24 mouse cellular contexts compared by ENCODE assay signal in genomic region chr8:47866568-47866967, GRCm38 (mm10). TPM values are rescaled to one million over a fixed set of nuclear protein-coding genes. Genes with fewer than 3 reads are reported as not detected.
DNase-seq lines count a peak whose midpoint lies in the region; ATAC-seq and TF ChIP-seq lines count a peak whose summit lies in the region.
"Had no signal": no experiment of that assay in that cellular context is flagged by ENCODE, and none has a peak within 500 bp of the region (broad histone marks: within the 10 kb centered on the region; RNA-seq: fewer than 3 reads in every experiment).

No protein-coding gene starts in this region.

- H3K27me3 ChIP-seq in forebrain, embryonic 13.5 days: no peaks in the 10 kb centered on the region
- no peaks in the 10 kb centered on the region for H3K27me3 ChIP-seq in forebrain, embryonic 12.5 days
- H3K27me3 ChIP-seq in hindbrain, embryonic 13.5 days: no peaks in the 10 kb centered on the region
- H3K27me3 ChIP-seq in hindbrain, embryonic 10.5 days (ENCODE audit: insufficient read depth, poor library complexity, severe bottlenecking): no peaks in the 10 kb centered on the region
- H3K27me3 ChIP-seq in limb, embryonic 15.5 days: no peaks in the 10 kb centered on the region
- H3K27me3 ChIP-seq in limb, embryonic 10.5 days (ENCODE audit: low read depth, poor library complexity, severe bottlenecking): no peaks in the 10 kb centered on the region
- no peaks in the 10 kb centered on the region for H3K27me3 ChIP-seq in midbrain, embryonic 15.5 days (replicated peaks)
- H3K27me3 ChIP-seq in midbrain, postnatal 0 days (ENCODE audit: insufficient read depth, low read length): no peaks in the 10 kb centered on the region
- H3K27me3 ChIP-seq: heart, embryonic 15.5 days; hindbrain, embryonic 15.5 days had no signal

- H3K36me3 ChIP-seq in forebrain, embryonic 13.5 days (ENCODE audit: poor library complexity, severe bottlenecking): peaks cover 18% of the 10 kb centered on the region; the same call in 1 of the 2 replicates
- peaks cover 22% of the 10 kb centered on the region for H3K36me3 ChIP-seq in forebrain, embryonic 12.5 days (replicated peaks)
- H3K36me3 ChIP-seq in hindbrain, embryonic 13.5 days: peaks cover 43% of the 10 kb centered on the region
- H3K36me3 ChIP-seq in hindbrain, embryonic 10.5 days: peaks cover 66% of the 10 kb centered on the region
- H3K36me3 ChIP-seq in limb, embryonic 15.5 days: peaks cover 77% of the 10 kb centered on the region
- H3K36me3 ChIP-seq in limb, embryonic 10.5 days: peaks cover 73% of the 10 kb centered on the region
- no peaks in the 10 kb centered on the region for H3K36me3 ChIP-seq in midbrain, embryonic 15.5 days (replicated peaks)
- peaks cover 16% of the 10 kb centered on the region; the same call in 1 of the 2 replicates for H3K36me3 ChIP-seq in midbrain, postnatal 0 days (ENCODE audit: insufficient read depth, low read length)

- no peak for DNase-seq in hindbrain, embryonic 10.5 days (ENCODE audit: low spot score)
- no peak for DNase-seq in limb, embryonic 10.5 days (ENCODE audit: low spot score)
- no peak for DNase-seq in midbrain, postnatal 0 days (ENCODE audit: low spot score)

- no peak overlapping the region for H3K4me2 ChIP-seq in forebrain, embryonic 13.5 days
- no peak overlapping the region for H3K4me2 ChIP-seq in forebrain, embryonic 12.5 days
- no peak overlapping the region for H3K4me2 ChIP-seq in hindbrain, embryonic 13.5 days
- H3K4me2 ChIP-seq in limb, embryonic 15.5 days: no peak overlapping the region
- no peak overlapping the region for H3K4me2 ChIP-seq in midbrain, embryonic 15.5 days
- no peak overlapping the region for H3K4me2 ChIP-seq in midbrain, postnatal 0 days (ENCODE audit: low read depth, low read length, poor library complexity, severe bottlenecking)
- H3K4me2 ChIP-seq: heart, embryonic 11.5 days; heart, embryonic 15.5 days; hindbrain, embryonic 15.5 days had no signal

- H3K9me3 ChIP-seq in forebrain, embryonic 13.5 days (replicated peaks): no peaks in the 10 kb centered on the region
- H3K9me3 ChIP-seq in forebrain, embryonic 12.5 days: no peaks in the 10 kb centered on the region
- H3K9me3 ChIP-seq in hindbrain, embryonic 13.5 days: no peaks in the 10 kb centered on the region
- H3K9me3 ChIP-seq in hindbrain, embryonic 10.5 days: no peaks in the 10 kb centered on the region
- H3K9me3 ChIP-seq in limb, embryonic 15.5 days: no peaks in the 10 kb centered on the region
- no peaks in the 10 kb centered on the region for H3K9me3 ChIP-seq in limb, embryonic 10.5 days (replicated peaks)
- no peaks in the 10 kb centered on the region for H3K9me3 ChIP-seq in midbrain, embryonic 15.5 days
- no peaks in the 10 kb centered on the region for H3K9me3 ChIP-seq in midbrain, postnatal 0 days (ENCODE audit: low read length)
- H3K9me3 ChIP-seq: embryonic facial prominence, embryonic 10.5 days; G1E; heart, embryonic 15.5 days; hindbrain, embryonic 15.5 days had no signal

- H3K27ac ChIP-seq in forebrain, embryonic 13.5 days: no peak overlapping the region
- H3K27ac ChIP-seq in forebrain, embryonic 12.5 days: no peak overlapping the region
- H3K27ac ChIP-seq in hindbrain, embryonic 13.5 days: no peak overlapping the region
- H3K27ac ChIP-seq in hindbrain, embryonic 10.5 days: no peak overlapping the region
- no peak overlapping the region for H3K27ac ChIP-seq in limb, embryonic 15.5 days
- H3K27ac ChIP-seq in limb, embryonic 10.5 days: no peak overlapping the region
- H3K27ac ChIP-seq in midbrain, embryonic 15.5 days: no peak overlapping the region
- H3K27ac ChIP-seq in midbrain, postnatal 0 days (ENCODE audit: low read depth, low read length): no peak overlapping the region
- H3K27ac ChIP-seq: embryonic facial prominence, embryonic 10.5 days; heart, adult 2 months; heart, embryonic 15.5 days; hindbrain, embryonic 15.5 days had no signal

- no peak for TF ChIP-seq CTCF in midbrain, postnatal 0 days (IDR thresholded peaks at IDR 0.05)

- 78% methylated on average over 8 of the region's 8 CpGs for WGBS in forebrain, embryonic 13.5 days
- WGBS in forebrain, embryonic 12.5 days: 87% methylated on average over 8 of the region's 8 CpGs
- 88% methylated on average over 8 of the region's 8 CpGs for WGBS in hindbrain, embryonic 13.5 days
- WGBS in hindbrain, embryonic 10.5 days: 88% methylated on average over 8 of the region's 8 CpGs
- WGBS in limb, embryonic 15.5 days: 84% methylated on average over 8 of the region's 8 CpGs
- WGBS in limb, embryonic 10.5 days: 90% methylated on average over 8 of the region's 8 CpGs
- 86% methylated on average over 8 of the region's 8 CpGs for WGBS in midbrain, embryonic 15.5 days
- WGBS in midbrain, postnatal 0 days: 82% methylated on average over 8 of the region's 8 CpGs

- peak; percentile 41 for ATAC-seq in forebrain, embryonic 13.5 days
- ATAC-seq in forebrain, embryonic 12.5 days (ENCODE audit: low FRiP score): no peak; the same call in 1 of the 2 replicates
- no peak for ATAC-seq in hindbrain, embryonic 13.5 days (ENCODE audit: low FRiP score)
- ATAC-seq in limb, embryonic 15.5 days (ENCODE audit: insufficient number of reproducible peaks, low FRiP score, low TSS enrichment, low read depth): peak; percentile 35; the same call in 1 of the 2 replicates
- ATAC-seq in midbrain, embryonic 15.5 days (replicated peaks): peak; percentile 18
- ATAC-seq in midbrain, postnatal 0 days (ENCODE audit: low FRiP score): no peak

- no peak overlapping the region for H3K9ac ChIP-seq in forebrain, embryonic 13.5 days
- no peak overlapping the region for H3K9ac ChIP-seq in forebrain, embryonic 12.5 days
- H3K9ac ChIP-seq in hindbrain, embryonic 13.5 days: peak overlapping the region; percentile 43; the same call in 1 of the 2 replicates
- H3K9ac ChIP-seq in limb, embryonic 15.5 days: no peak overlapping the region
- H3K9ac ChIP-seq in midbrain, embryonic 15.5 days: no peak overlapping the region
- H3K9ac ChIP-seq in midbrain, postnatal 0 days (replicated peaks; ENCODE audit: low read length, poor library complexity, severe bottlenecking): no peak overlapping the region
- H3K9ac ChIP-seq: heart, embryonic 15.5 days; hindbrain, embryonic 15.5 days had no signal

- no peaks in the 10 kb centered on the region for H3K4me1 ChIP-seq in forebrain, embryonic 13.5 days
- H3K4me1 ChIP-seq in forebrain, embryonic 12.5 days: no peaks in the 10 kb centered on the region
- H3K4me1 ChIP-seq in hindbrain, embryonic 13.5 days (replicated peaks): no peaks in the 10 kb centered on the region
- no peaks in the 10 kb centered on the region for H3K4me1 ChIP-seq in hindbrain, embryonic 10.5 days (replicated peaks)
- no peaks in the 10 kb centered on the region for H3K4me1 ChIP-seq in limb, embryonic 15.5 days
- no peaks in the 10 kb centered on the region for H3K4me1 ChIP-seq in limb, embryonic 10.5 days
- no peaks in the 10 kb centered on the region for H3K4me1 ChIP-seq in midbrain, embryonic 15.5 days
- no peaks in the 10 kb centered on the region for H3K4me1 ChIP-seq in midbrain, postnatal 0 days (ENCODE audit: insufficient read depth, low read length)
- H3K4me1 ChIP-seq: embryonic facial prominence, embryonic 10.5 days; heart, embryonic 15.5 days; hindbrain, embryonic 15.5 days had no signal

- H3K4me3 ChIP-seq in forebrain, embryonic 13.5 days: no peak overlapping the region
- no peak overlapping the region for H3K4me3 ChIP-seq in forebrain, embryonic 12.5 days (replicated peaks)
- H3K4me3 ChIP-seq in hindbrain, embryonic 13.5 days: no peak overlapping the region
- no peak overlapping the region for H3K4me3 ChIP-seq in hindbrain, embryonic 10.5 days
- no peak overlapping the region for H3K4me3 ChIP-seq in limb, embryonic 15.5 days
- H3K4me3 ChIP-seq in limb, embryonic 10.5 days: no peak overlapping the region
- H3K4me3 ChIP-seq in midbrain, embryonic 15.5 days: no peak overlapping the region
- no peak overlapping the region for H3K4me3 ChIP-seq in midbrain, postnatal 0 days (ENCODE audit: low read depth, low read length)
- H3K4me3 ChIP-seq: embryonic facial prominence, embryonic 10.5 days; heart, adult 2 months; heart, embryonic 15.5 days; hindbrain, embryonic 15.5 days had no signal

RNA-seq across cellular contexts. Expression of gene Cldn22, which starts 42.3 kb away (rescaled TPM):
- polyA plus RNA-seq in forebrain, embryonic 13.5 days (2015; fragmentation: Nextera tagmentation; extraction: Ambion mirVana): not detected in 2 replicates
- polyA plus RNA-seq in forebrain, embryonic 12.5 days (2016; fragmentation: Nextera tagmentation; extraction: Ambion mirVana): not detected in 2 replicates
- polyA plus RNA-seq in hindbrain, embryonic 13.5 days (2015; fragmentation: Nextera tagmentation; extraction: Ambion mirVana): not detected in 2 replicates
- not detected in 2 replicates for polyA plus RNA-seq in hindbrain, embryonic 10.5 days (2016; fragmentation: Nextera tagmentation; extraction: Ambion mirVana)
- not detected in 2 replicates for polyA plus RNA-seq in limb, embryonic 15.5 days (2015; fragmentation: Nextera tagmentation; extraction: Ambion mirVana)
- not detected in 2 replicates for polyA plus RNA-seq in limb, embryonic 10.5 days (2016; fragmentation: Nextera tagmentation; extraction: Ambion mirVana)
- not detected in 2 replicates for polyA plus RNA-seq in midbrain, embryonic 15.5 days (2015; fragmentation: Nextera tagmentation; extraction: Ambion mirVana)
- total RNA-seq in midbrain, postnatal 0 days (2014; rRNA removed): not detected in 2 replicates
- polyA plus RNA-seq in midbrain, postnatal 0 days (2015; fragmentation: Nextera tagmentation; extraction: Ambion mirVana): not detected in 2 replicates
- total RNA-seq: heart, adult 2 months; heart, postnatal 14 days; hematopoietic stem cell, adult 5-6 weeks had no signal
- polyA plus RNA-seq: CD4-positive, CD25-positive, alpha-beta regulatory T cell, adult 4 months; embryonic facial prominence, embryonic 10.5 days; embryonic facial prominence, embryonic 14.5 days; G1E; heart, embryonic 11.5 days; heart, embryonic 15.5 days; hindbrain, embryonic 15.5 days had no signal

RNA-seq across cellular contexts. Expression of gene Cldn24, which starts 44.6 kb away (rescaled TPM):
- not detected in 2 replicates for polyA plus RNA-seq in forebrain, embryonic 13.5 days (2015; fragmentation: Nextera tagmentation; extraction: Ambion mirVana)
- polyA plus RNA-seq in forebrain, embryonic 12.5 days (2016; fragmentation: Nextera tagmentation; extraction: Ambion mirVana): not detected in 2 replicates
- polyA plus RNA-seq in hindbrain, embryonic 13.5 days (2015; fragmentation: Nextera tagmentation; extraction: Ambion mirVana): not detected in 2 replicates
- 0.39 TPM in 1 of 2 replicates, not detected in the other for polyA plus RNA-seq in hindbrain, embryonic 10.5 days (2016; fragmentation: Nextera tagmentation; extraction: Ambion mirVana)
- not detected in 2 replicates for polyA plus RNA-seq in limb, embryonic 15.5 days (2015; fragmentation: Nextera tagmentation; extraction: Ambion mirVana)
- polyA plus RNA-seq in limb, embryonic 10.5 days (2016; fragmentation: Nextera tagmentation; extraction: Ambion mirVana): not detected in 2 replicates
- not detected in 2 replicates for polyA plus RNA-seq in midbrain, embryonic 15.5 days (2015; fragmentation: Nextera tagmentation; extraction: Ambion mirVana)
- not detected in 2 replicates for total RNA-seq in midbrain, postnatal 0 days (2014; rRNA removed)
- polyA plus RNA-seq in midbrain, postnatal 0 days (2015; fragmentation: Nextera tagmentation; extraction: Ambion mirVana): not detected in 2 replicates
- total RNA-seq: adrenal gland, adult 8-10 months; adrenal gland, postnatal 36 days; gastrocnemius, adult 18-20 months; gastrocnemius, postnatal 14 days; heart, adult 2 months; heart, postnatal 14 days; hematopoietic stem cell, adult 5-6 weeks had no signal
- polyA plus RNA-seq: CD4-positive, CD25-positive, alpha-beta regulatory T cell, adult 4 months; cerebellum, adult 2 months; embryonic facial prominence, embryonic 10.5 days; embryonic facial prominence, embryonic 14.5 days; G1E; gonadal fat pad, adult 2 months; heart, adult 2 months; heart, embryonic 11.5 days; heart, embryonic 15.5 days; hindbrain, embryonic 15.5 days had no signal

Comparison
In these comparisons a context has a peak if more than half of its experiments do, and no peak if none do; other contexts are left out.
1. ATAC-seq: peak in forebrain, embryonic 13.5 days (single experiment), limb, embryonic 15.5 days (single experiment) and midbrain, embryonic 15.5 days (single experiment); none in forebrain, embryonic 12.5 days (single experiment), hindbrain, embryonic 13.5 days (single experiment) and midbrain, postnatal 0 days (single experiment).